Mouse (Mus musculus) Patski (cell line): ENCODE data around the gene Nhsl1. TPM values are rescaled to one million over a fixed set of nuclear protein-coding genes. Genes with fewer than 3 reads are reported as not detected.
A peak's percentile ranks its signal among the peaks of the same experiment; 100 is the strongest.

Experiments used
- ATAC-seq: fragments of 100-300 bp; one replicate; pipeline ENCODE4 v1.8.0; 2021
- CTCF ChIA-PET: fragments of 350-600 bp; sonication (Branson Sonifier 250); formaldehyde crosslinking; loops from one replicate; lab custom pipeline; 2022; ENCODE audit warnings: inconsistent platforms; lab: Charles Lee
- POLR2A ChIA-PET: fragments of 350-600 bp; sonication (Branson Sonifier 250); formaldehyde crosslinking; loops from one replicate; lab custom pipeline; 2022; ENCODE audit warnings: antibody characterized with exemption, inconsistent platforms; lab: Charles Lee
- DNase-seq: peaks from one replicate; pipeline ENCODE4 v3.0.0-alpha.2; 2011; ENCODE audit warnings: low read depth, low spot score
- H3K27me3 ChIP-seq: fragments of 371-371 bp; one replicate; pipeline ENCODE4 v1.5.1; 2021
- CTCF ChIP-seq: fragments of 100-300 bp; IDR thresholded peaks from one replicate; pipeline ENCODE4 v1.5.1; 2021
- in situ Hi-C: fragments of 300-500 bp; cut with MboI; formaldehyde crosslinking; loops from 3 replicates; pipeline ENCODE4 v1.11.1; 2018; ENCODE audit warnings: low pct_unique_long_range_greater_than_20kb, mixed read lengths
- polyA plus RNA-seq: library from polyadenylated mRNA; unstranded; gene quantifications from one replicate; pipeline ENCODE4 v1.2.3, GENCODE M21; 2021

Nhsl1 gene
- polyA plus RNA-seq, 1 experiment from 2014 or later, result 16.0 TPM

- TF ChIP-seq CTCF, result peak; percentile 59
- CTCF ChIA-PET, result interaction anchor here (1.0 to 3.0 kb wide), 2 partner anchors 12 to 136 kb away, joined by 3 to 8 read pairs; no protein-coding TSS in a partner anchor
- POLR2A ChIA-PET, result no interaction called here
- in situ Hi-C loops, result no loop called here
- ATAC-seq, result no peak
- no peaks in the 10 kb centered on the region for H3K27me3 ChIP-seq
- DNase-seq, result no peak
Observed at GRCm38 (mm10) chr10:18393740-18394139, 75.0 kb downstream of the Nhsl1 start.

DNA sequence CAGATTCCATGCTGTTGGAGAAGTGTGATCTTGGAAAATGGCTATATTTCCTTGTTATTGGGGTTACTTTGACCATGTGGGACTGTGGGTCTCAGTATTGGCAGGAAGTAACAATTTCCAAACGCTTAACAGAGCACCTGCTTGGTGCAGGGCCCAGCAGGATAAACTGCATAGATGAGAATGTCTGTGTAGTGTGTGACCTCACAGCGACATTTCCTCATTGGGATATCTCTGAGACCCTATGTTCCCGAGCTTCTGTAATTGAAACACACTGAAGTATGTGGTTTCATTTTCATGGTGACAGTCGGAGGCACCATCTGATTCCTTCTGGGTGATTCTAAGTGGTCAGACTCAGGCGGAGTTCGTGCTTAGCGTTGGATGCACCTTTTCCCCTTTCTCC, 75.5 kb downstream of the Nhsl1 start:
- DNase-seq (no peak), ATAC-seq (no peak)
- no peaks in the 10 kb centered on the region for H3K27me3 ChIP-seq
- no peak for TF ChIP-seq CTCF
- CTCF ChIA-PET, result interaction anchor here (1.0 to 3.0 kb wide), 2 partner anchors 12 to 135 kb away, joined by 3 to 8 read pairs; no protein-coding TSS in a partner anchor
- POLR2A ChIA-PET, result no interaction called here
- in situ Hi-C loops, result no loop called here

DNA sequence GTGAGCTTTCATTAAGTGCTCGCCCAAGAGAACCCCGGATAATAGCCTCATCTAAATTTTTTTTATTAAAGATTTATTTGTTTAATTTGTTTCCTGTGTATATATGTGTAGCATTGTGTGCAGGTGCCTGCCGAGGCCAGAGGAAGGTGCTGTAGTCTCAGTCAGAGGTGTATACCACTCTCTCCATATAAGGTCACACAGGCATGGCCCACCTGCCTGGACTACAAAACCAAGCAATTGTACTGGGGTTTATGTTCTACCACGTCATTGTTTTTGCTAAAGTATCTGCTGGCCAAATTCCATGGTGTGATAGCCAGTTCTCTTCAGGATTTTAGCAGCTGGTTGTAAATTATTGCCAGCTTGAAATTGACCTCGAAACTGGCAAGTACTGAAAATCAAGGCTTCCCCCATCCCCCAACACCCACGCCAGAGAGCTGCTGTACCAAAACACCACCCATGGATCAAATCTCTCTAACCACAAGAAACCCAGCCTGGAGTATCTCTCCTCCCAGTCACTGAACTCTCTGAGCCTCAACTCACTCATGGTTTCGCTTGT, 81.4 kb downstream of the Nhsl1 start:
- ATAC-seq (no peak), DNase-seq (no peak)
- peak; percentile 25 for TF ChIP-seq CTCF
- in situ Hi-C loops, result loop anchor here (5.0 kb wide), 1 partner anchor 127 kb away; no protein-coding TSS in a partner anchor
- POLR2A ChIA-PET, result no interaction called here
- CTCF ChIA-PET, result interaction anchor here (1.0 to 1.9 kb wide), 4 partner anchors 9 to 157 kb away, joined by 3 to 8 read pairs (median 4); no protein-coding TSS in a partner anchor
- no peaks in the 10 kb centered on the region for H3K27me3 ChIP-seq

DNA sequence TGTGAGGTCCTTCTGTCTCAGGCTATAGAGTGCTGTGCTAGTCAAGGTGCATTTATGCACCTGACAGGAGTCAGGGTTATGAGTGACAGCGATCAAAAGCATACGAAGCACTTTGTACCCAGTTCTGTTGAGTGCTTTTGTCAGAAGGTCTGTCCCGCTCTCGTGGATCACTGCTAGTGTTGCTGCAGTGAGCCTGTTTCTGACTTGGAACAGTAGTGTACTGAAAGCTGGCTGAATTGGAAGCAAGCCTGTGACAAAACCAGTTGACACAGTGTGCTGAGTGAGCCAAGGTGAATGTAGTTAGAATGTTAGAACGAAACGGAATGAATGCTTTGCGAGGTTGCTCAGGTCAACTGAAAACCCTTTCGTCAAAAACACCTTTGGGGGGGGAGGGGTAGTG, 82.2 kb downstream of the Nhsl1 start:
- no peaks in the 10 kb centered on the region for H3K27me3 ChIP-seq
- ATAC-seq, result no peak
- no peak for TF ChIP-seq CTCF
- POLR2A ChIA-PET, result no interaction called here
- DNase-seq, result no peak
- in situ Hi-C loops, result loop anchor here (5.0 kb wide), 1 partner anchor 126 kb away; no protein-coding TSS in a partner anchor
- CTCF ChIA-PET, result interaction anchor here (1.3 to 1.9 kb wide), 2 partner anchors 8 to 158 kb away, joined by 3 to 8 read pairs; no protein-coding TSS in a partner anchor

DNA sequence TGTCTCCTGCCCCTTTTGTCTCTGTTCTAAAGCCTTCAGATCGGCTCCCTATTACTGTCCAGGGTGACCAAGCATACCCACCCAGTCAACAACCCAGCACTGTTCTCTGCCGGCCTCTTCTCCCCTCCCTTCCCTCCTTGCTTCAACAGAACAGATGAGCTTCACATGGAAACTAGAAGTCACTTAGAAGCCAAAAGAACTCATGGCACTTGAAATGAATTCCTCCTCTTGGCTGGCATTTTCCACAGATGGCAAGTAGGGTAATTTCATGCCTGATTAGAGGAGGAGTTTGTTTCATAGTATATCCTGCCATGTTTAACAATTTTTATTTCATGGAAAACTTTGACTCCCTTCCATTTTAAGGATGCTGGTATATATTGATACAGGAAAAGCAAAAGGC, 85.2 kb downstream of the Nhsl1 start:
- no peaks in the 10 kb centered on the region for H3K27me3 ChIP-seq
- DNase-seq (no peak), ATAC-seq (no peak)
- CTCF ChIA-PET, result interaction anchor here (1.6 kb wide), 1 partner anchor 124 kb away, joined by 3 read pairs; no protein-coding TSS in a partner anchor
- TF ChIP-seq CTCF, result no peak
- in situ Hi-C loops, result loop anchor here (5.0 kb wide), 1 partner anchor 123 kb away; no protein-coding TSS in a partner anchor
- POLR2A ChIA-PET, result interaction anchor here (0.6 kb wide), 1 partner anchor 17 kb away, joined by 3 read pairs; no protein-coding TSS in a partner anchor

DNA sequence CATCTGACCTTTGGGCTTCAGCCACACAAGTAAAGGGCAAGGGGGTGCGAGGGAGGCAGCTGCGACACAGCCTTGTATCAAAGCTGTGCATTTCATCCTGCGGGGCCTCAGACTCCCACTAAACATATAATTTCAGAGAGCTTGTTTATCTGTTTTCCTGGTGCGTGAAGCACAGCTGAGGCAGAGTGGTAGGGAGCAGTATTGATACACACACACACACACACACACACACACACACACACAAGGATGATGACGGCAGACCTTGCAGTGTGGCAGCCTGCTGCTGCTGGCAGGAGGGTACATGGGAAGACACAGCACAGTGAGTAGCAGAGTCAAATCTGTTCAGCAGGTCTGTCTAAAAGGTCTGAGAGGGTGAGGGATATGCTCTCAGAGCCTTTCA, 85.9 kb downstream of the Nhsl1 start:
- H3K27me3 ChIP-seq, result no peaks in the 10 kb centered on the region
- DNase-seq (no peak), ATAC-seq (no peak)
- ChIA-PET CTCF (interaction anchor here (1.6 kb wide), 1 partner anchor 123 kb away, joined by 3 read pairs; no protein-coding TSS in a partner anchor), POLR2A (no interaction called here)
- in situ Hi-C loops, result loop anchor here (5.0 kb wide), 1 partner anchor 123 kb away; no protein-coding TSS in a partner anchor
- no peak for TF ChIP-seq CTCF

- TF ChIP-seq CTCF, result no peak
- in situ Hi-C loops, result no loop called here
- POLR2A ChIA-PET, result no interaction called here
Observed at GRCm38 (mm10) chr10:18407062-18407830, 88.5 kb downstream of the Nhsl1 start.

DNA sequence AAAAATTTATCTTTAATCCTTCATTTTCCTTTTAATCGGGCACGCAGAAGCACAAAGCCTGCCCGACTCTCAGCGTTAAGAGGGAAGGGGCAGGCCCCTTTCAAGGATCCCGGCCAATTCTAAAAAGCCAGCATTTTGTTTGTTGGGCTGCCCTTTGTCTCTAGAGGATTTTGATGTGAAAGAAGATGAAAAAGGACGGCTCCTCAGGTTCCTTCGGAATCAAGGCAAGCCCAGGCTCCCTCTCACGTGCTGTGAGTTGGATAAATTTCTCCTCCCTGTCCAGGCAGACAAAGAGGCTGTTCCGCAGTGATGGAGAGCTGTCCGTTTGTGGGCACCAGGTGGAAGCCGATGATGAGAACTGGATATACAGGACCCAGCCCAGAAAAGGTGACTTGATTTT, 89.3 kb downstream of the Nhsl1 start:
- no peaks in the 10 kb centered on the region for H3K27me3 ChIP-seq
- ATAC-seq, result no peak
- no peak for TF ChIP-seq CTCF
- DNase-seq, result no peak
- CTCF ChIA-PET, result interaction anchor here (1.4 to 2.2 kb wide), 3 partner anchors 8 to 119 kb away, joined by 3 to 8 read pairs (median 4); no protein-coding TSS in a partner anchor
- in situ Hi-C loops, result no loop called here
- POLR2A ChIA-PET, result no interaction called here

More at GRCm38 (mm10) chr10:18407062-18407830, 88.5 kb downstream of the Nhsl1 start:
- no peaks in the 10 kb centered on the region for H3K27me3 ChIP-seq
- peak; percentile 90 for ATAC-seq
- no peak for DNase-seq
- CTCF ChIA-PET, result interaction anchor here (1.6 to 2.0 kb wide), 2 partner anchors 12 to 18 kb away, joined by 3 to 8 read pairs; no protein-coding TSS in a partner anchor

GRCm38 (mm10) chr10:18408635-18409034, 89.8 kb downstream of the Nhsl1 start:
- no peak for DNase-seq
- POLR2A ChIA-PET, result no interaction called here
- CTCF ChIA-PET, result interaction anchor here (1.1 to 2.2 kb wide), 4 partner anchors 8 to 119 kb away, joined by 3 to 8 read pairs (median 4); no protein-coding TSS in a partner anchor
- H3K27me3 ChIP-seq, result no peaks in the 10 kb centered on the region
- in situ Hi-C loops, result no loop called here
- no peak for ATAC-seq
- no peak for TF ChIP-seq CTCF

DNA sequence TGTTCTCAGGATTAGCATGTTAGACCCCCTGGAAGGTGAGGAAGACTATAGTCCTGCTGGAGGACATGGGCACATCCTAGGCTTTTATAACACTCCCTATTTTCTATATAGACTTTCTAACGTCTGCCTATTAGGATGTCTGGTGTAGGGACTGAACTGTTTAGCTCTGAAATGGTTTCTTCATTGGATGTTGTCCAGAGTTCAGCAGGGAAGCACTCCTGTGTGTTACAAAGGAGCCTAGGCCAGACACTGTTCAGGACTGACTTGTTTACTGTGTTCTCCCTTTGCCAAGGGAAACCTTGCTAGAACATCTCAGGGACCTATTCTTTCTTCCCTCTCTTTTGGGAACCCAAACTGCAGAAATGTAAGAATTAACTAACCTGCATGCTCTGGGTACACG, 90.3 kb downstream of the Nhsl1 start:
- ChIA-PET POLR2A (no interaction called here), CTCF (interaction anchor here (0.8 to 2.2 kb wide), 5 partner anchors 9 to 118 kb away, joined by 3 to 8 read pairs (median 4); partner anchors contain the start of gene Nhsl1)
- no peaks in the 10 kb centered on the region for H3K27me3 ChIP-seq
- in situ Hi-C loops, result no loop called here
- no peak for DNase-seq
- no peak for ATAC-seq
- no peak for TF ChIP-seq CTCF
